Mouse (Mus musculus): Measurements from ENCODE around the gene Plcl2.
"Not testable (repeated sequence)": the region's sequence is repeated elsewhere in the genome, so short reads cannot be mapped to it uniquely, and the experiment has no call there.

DNA sequence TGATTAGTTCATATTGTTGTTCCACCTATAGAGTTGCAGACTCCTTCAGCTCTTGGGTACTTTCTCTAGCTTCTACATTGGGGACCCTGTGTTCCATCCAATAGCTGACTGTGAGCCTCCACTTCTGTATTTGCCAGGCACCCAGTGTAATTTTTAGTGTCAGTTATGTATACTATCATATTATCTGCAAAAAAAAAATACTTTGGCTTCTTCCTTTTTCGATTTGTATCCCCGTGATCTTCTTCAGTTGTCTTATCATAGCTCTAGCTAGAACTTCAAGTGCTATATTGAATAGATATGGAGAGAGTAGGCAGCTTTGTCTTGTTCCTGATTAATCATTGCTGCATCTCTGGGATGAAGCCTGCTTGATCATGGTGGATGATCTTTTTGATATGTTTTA lies 25.7 kb downstream of the Plcl2 start:
- not testable (repeated sequence) for TF ChIP-seq EP300, CTCF (IDR thresholded peaks at IDR 0.05)
